Mouse (Mus musculus) activated CD4-positive, CD25-positive, alpha-beta regulatory T cell, adult 4 months (primary cell): Measurements from ENCODE around the gene Ralbp1. TPM values are rescaled to one million over a fixed set of nuclear protein-coding genes. Genes with fewer than 3 reads are reported as not detected.
A peak's percentile ranks its signal among the peaks of the same experiment; 100 is the strongest.

ENCODE experiments used
- ATAC-seq: one replicate; pipeline ENCODE4 v1.8.0; 2017
- polyA plus RNA-seq, 2 experiments: library from polyadenylated mRNA; unstranded; fragments of 100-300 nt; shearing (Covaris generic); gene quantifications; one replicate each; pipeline ENCODE4 v1.2.1; 2017

Ralbp1 gene
- polyA plus RNA-seq, 2 experiments from 2014 or later = 39.1 to 51.8 TPM

- no peak for ATAC-seq
These were observed 3.9 kb upstream of the Ralbp1 start for GRCm38 (mm10) chr17:65889476-65889875.

DNA sequence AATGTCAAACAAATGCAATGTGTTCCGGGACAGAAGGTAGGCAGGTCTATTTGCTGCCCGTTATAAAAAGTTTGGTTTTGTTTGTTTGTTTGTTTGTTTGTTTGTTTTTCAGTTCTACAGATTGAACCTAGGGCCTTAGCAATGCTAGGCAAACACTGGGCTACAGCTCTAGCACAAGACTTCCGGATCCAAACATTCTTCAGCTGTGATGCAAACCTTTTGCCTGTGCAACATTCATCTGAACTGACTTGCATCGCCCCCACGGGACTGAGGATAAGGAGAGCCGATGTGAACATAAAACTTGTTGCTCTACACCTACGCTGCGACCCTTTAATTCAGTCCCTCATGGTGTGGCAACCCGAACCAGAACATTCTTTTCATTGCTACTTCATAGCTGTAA, 973 bp upstream of the Ralbp1 start:
- ATAC-seq = no peak

DNA sequence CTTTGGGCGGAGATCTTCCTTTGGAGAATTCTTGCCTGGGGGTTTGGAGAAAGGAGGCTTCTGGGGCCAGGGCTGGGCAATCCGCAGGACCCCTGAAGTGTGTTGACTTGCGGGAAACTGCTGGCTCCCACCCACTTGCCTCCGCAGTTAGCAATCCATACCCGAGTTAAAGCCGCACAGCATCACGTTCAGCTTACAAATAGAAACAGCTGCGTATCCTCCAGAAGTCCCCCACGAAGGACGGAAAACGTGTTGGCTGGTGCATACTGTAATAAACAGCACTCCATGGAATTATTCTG, 251 bp downstream of the Ralbp1 start:
- ATAC-seq = peak; percentile 8

DNA sequence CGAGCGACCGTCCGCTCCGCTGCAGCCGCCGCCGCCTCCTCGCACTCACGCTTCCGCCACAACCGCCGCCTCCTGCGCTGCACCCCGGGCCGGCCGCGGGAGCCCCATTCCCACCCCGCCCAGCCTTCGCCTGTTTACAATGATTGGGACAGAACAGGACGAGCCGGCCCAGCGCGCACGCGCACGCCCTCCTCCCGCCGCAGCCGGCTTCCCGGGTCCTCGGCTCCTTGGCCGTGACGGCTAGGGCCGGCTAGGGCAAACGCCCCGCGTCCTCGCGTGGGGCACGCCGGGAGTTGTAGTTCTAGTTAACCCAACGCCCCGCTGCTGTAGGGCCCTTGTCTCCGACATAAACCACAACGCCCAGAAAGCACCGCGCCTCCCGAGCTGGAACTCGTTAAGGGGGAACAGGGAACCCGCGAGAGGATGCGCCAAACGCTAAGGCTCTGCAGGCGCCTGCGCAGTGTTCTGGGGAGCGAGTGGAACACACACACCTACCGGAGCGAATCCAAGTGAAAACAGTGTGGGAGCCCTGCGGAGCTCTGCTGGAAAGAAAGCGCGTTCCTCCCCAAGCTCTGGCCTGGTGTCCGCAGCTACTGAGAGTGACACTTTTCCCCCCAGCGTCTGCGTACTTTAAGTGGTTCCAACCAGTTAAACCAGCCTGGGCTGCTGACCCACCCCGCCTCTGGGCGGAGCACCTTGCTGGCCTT, 754 bp downstream of the Ralbp1 start:
- peak; percentile 95 for ATAC-seq

DNA sequence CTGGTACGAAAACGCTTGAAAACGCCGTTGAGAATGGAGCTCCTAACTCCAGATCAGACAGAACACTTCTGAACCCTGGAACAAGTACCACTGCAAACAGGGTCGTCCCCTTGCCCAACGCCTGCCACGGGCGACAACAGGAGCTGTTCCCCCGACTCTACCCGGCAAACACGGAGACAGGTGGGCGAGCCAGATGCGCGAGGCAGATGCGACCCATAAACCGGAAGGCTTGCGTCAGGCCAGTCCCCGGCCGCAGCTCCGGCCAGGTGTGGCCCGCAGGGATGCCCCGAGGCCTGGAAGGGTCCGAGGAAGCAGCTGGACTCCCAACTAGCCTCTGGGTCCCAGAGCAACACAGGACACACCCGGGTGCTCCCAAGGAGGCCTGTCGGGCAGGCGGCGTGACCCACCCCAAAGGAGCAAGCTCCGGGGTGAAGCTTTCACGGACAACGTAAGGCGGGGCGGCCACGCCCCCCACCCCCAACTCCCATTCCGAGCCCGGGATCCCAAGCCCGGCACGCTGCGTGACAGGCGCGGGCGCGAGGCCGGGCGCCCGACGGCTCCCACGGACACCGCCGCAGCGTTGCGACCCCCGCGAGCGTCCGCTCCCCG, 1.4 kb downstream of the Ralbp1 start:
- no peak for ATAC-seq

DNA sequence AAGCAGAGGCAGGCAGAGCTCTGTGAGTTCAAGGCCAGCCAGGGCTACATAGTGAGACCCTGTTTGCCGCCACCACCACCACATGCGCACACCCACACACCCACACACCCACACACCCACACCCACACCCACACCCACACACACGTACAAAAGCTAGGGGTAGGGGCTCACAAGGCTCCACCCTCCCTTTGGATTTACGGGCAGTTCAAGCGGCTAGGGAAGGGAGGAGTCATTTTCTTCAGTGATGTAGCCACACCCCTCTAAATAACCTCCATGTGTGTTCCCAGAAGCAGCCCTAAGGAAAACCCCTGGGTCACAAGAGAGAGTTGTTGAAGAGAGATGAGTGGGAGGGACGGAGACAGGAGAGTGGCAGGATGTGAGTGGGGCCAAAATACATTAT, 8.6 kb downstream of the Ralbp1 start:
- ATAC-seq = no peak

DNA sequence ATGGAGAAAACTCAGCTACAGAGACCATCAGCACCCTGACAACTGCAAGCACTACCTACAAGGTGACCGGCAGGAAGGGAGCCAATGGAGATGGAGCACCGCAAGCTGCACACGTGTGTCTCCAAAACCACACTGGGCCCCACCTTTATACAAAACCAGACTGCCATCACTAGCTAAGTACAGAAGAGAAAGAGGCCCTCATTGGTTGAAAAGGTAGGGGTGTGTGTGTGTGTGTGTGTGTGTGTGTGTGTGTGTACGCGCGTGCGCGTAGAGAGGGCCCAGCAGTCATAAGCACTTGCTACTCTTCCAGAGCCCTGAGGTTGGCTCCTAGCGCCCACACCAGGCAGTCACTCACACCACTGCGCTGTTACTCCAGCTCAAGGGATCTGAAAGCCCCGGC, 11.8 kb downstream of the Ralbp1 start:
- peak; percentile 57 for ATAC-seq

DNA sequence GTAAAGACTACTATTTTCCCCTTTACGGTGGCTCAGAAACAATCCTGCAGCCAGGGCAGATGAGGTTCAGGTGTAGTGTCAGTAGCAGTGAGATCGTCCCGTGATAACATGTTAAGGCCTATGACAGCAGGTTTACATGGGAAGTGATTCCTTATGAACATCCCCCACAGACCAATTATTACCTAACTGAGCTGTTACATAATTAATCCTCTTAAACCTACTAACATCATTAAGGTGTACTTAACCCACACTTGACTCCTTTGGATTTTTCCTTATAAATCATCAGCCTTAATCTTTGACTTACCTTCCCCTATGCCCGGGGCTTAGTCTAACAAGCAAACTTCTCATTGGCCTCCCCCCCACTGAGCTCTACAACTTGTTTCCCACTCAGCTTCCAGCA, 12.4 kb downstream of the Ralbp1 start:
- no peak for ATAC-seq

DNA sequence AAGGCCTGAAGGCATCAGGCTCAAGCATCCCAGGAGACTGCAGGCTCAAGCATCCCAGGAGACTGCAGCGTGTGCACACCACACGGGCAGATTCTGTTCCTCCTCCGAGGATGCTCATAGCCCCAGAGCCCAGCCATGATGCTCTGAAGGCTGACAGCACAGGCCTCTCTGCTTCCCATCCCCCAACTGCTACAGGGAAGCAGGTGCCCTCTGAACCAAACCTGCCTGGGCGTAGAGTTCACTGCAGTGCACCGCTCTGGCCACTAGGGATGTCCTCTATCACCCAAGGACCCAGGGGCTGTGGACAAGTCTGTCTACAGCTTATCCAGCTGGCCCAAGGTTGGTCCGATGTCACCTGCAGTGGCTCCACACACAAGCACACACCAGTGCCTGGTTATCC, 12.9 kb downstream of the Ralbp1 start:
- ATAC-seq = peak; percentile 60

GRCm38 (mm10) chr17:65872051-65872450, 13.5 kb downstream of the Ralbp1 start:
- ATAC-seq = peak; percentile 30

- ATAC-seq = peak; percentile 28
These were observed 14.0 kb downstream of the Ralbp1 start for GRCm38 (mm10) chr17:65871641-65872041.

GRCm38 (mm10) chr17:65870146-65870545, 15.5 kb downstream of the Ralbp1 start:
- peak; percentile 31 for ATAC-seq

DNA sequence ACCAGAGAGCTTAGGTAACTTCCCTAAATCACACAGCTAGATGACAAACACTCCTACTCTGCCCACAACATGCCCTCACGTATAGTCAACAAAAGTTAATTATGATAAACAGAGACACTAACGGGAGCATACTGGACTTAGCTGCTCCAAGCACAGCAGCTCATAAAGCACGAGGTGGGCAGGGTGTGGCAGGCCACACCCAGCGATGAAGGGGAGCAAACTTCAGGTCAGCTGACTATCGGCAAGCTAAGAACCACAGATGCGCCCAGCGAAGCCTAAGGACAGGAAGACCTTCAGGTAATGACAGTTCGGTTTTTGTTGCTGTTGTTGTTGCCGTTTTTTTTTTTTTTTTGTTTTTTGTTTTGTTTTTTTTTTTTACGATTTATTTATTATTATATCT, 15.9 kb downstream of the Ralbp1 start:
- ATAC-seq = no peak

DNA sequence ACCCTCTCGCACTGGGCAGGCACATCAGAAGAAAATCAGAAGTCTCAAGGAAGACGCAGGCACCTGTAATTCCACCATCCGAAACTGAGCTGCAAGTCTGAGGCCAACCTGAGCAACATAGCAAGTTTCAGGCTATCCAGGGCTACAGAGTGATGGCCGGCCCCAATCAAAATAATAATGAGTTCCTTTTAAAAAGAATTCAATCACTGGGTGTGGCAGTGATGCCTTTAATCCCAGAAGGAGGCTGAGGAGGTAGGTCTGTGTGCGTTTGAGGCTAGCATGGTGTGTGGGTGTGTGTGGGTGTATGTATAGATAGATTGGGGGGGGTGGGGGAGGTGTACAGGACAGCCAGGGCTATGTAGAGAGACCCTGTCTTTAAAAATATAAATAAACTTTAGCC, 17.6 kb downstream of the Ralbp1 start:
- no peak for ATAC-seq

- ATAC-seq = no peak
These were observed 19.4 kb downstream of the Ralbp1 start for GRCm38 (mm10) chr17:65866201-65866600.

GRCm38 (mm10) chr17:65865265-65865664, 20.3 kb downstream of the Ralbp1 start:
- no peak for ATAC-seq

DNA sequence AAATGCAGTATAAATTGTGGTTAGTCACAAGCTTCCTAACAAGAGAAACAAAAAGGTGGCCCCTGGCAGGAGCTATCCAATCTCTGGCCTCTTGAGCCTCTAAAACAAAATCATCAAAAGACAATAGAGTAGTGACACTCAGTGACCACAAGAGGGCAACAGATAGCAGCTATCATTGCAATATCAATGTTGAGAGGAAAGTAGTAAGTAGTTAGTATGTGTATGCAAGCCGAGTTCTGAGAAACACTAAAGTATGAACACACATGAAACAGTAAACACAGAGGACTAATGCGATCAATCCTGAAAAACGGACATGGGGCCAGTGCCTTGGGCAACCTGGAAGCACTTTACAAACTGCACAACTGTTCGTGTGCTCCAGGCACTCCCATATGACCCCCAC, 20.9 kb downstream of the Ralbp1 start:
- peak; percentile 85 for ATAC-seq

- ATAC-seq = no peak
These were observed 21.8 kb downstream of the Ralbp1 start for GRCm38 (mm10) chr17:65863830-65864229.

DNA sequence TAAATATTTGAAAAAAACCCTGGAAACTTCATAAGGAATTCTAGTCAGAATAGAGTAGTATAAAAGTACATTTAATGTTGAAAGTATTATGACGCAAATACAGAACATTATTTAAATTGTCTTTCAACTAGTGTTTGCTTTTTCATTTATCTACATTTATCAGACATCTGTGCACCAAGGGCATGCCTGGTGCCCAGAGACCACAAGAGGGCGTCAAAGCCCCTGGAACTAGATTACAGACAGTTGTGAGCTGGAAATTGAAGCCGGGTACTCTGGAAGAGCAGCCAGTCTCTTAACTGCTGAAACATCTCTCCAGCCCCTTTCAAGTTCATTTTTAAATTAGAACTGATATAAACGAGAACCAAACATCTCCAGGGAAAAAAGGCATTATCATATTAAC, 23.0 kb downstream of the Ralbp1 start:
- no peak for ATAC-seq

DNA sequence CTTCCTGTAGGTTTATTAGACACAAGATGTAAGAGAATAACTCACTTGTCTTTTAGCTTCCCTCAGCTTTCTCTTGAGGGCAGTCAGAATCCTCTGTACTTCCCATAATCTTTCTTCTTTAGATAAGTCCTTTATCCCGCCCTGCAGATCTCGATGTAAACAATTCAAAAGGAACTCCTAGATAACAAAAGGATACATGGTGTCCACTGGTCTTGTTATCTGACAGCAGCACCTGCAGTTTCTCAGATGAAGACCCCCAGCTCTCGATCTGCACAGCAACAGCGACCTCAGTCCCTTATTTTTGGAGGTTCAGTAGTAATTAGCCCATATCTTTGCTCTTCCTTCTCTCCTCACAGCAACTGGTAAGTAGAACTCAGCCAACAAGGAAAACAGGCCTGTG, 28.0 kb downstream of the Ralbp1 start:
- no peak for ATAC-seq

GRCm38 (mm10) chr17:65854006-65854405, 31.6 kb downstream of the Ralbp1 start:
- no peak for ATAC-seq

GRCm38 (mm10) chr17:65853326-65853725, 32.3 kb downstream of the Ralbp1 start:
- ATAC-seq = no peak

DNA sequence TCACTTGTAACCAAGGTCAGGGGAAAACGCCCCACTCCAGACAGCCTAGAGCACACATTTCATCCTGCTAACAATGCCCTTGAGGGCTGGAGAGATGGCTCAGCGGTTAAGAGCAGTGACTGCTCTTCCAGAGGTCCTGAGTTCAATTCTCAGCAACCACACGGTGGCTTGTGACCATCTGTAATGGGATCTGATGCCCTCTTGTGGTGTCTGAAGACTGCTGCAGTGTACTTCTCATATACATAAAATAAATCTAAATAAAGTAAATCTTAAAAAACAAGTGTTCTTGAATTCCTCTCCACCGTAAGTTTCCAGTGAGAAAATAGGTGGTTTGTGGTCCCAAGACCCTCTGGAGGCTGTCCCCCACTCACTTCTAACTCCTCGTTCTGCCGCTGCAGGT, 33.8 kb downstream of the Ralbp1 start:
- ATAC-seq = no peak

- no peak for ATAC-seq
These were observed 35.1 kb downstream of the Ralbp1 start for GRCm38 (mm10) chr17:65850487-65850886.
